Mouse (Mus musculus) c-Kit-positive CD71-negative TER-119-negative erythroid progenitor cells, embryonic 14.5 days (primary cell): ENCODE data around the gene Slc47a1.
"Not testable (repeated sequence)": the region's sequence is repeated elsewhere in the genome, so short reads cannot be mapped to it uniquely, and the experiment has no call there.

Experiments
- DNase-seq: peaks from one replicate; pipeline ENCODE4 v3.0.0-alpha.2; 2013; ENCODE audit warnings: low read depth

Slc47a1 gene

GRCm38 (mm10) chr11:61319233-61319922 lies 58.8 kb downstream of the Slc47a1 start:
- no peak for DNase-seq

DNA sequence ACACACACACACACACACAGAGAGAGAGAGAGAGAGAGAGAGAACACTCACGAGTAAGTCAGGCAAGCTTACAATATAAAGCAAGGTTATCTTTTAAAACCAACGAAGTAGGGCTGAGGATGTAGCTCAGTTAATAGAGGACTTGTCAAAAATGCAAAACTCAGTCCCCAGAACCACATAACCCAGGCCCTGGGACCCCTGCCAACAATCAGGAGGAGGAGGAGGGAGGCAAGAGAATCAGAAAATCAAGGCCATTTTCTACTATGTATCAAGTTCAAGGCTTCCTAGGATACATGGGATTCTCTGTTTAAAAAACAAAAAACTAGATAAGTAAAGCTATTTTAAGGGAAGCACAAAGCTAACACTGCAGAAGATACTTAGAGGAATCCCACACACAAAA lies 61.3 kb downstream of the Slc47a1 start:
- DNase-seq, result no peak

GRCm38 (mm10) chr11:61310321-61310720 lies 67.8 kb downstream of the Slc47a1 start:
- DNase-seq, result no peak

DNA sequence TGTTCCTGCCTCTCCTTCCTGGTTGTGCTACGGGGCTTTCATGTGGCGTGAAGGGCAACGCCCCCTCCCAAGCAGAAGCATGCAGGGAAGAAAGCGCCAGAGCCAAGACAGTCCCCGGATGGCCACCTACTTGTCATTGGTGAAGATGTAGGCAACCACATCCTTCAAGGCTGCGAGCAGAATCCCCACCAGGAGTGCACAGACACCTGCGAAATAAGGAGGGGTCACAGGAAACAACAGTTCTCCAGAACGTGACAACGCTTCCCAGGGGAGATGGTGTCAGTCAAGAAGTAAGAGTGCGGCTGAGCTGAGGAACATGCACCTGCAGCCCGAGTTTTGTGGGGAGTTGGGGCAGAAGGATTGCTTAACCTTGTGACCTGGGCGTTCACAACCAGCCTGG lies 68.3 kb downstream of the Slc47a1 start:
- DNase-seq, result no peak

GRCm38 (mm10) chr11:61307795-61308194 lies 70.3 kb downstream of the Slc47a1 start:
- no peak for DNase-seq

DNA sequence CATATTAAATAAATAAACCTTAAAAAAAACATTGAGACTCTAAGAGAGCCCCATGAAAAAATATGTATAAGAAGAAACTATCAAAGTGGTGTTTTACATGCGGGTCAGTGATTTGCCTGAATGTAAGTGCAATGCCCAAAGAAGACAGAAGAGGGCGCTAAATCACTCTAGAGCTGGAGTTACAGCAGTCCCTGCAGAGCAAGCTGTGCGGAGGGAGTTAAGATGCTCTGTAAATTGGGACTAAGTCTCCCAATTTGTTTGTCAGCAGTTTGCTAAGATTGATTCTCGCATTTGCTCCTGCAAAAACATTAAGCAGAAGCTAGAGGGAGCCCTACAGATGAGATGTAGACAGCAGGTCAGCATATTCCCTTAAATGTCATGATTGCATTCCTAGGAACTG lies 72.8 kb downstream of the Slc47a1 start:
- DNase-seq, result peak; percentile 41

DNA sequence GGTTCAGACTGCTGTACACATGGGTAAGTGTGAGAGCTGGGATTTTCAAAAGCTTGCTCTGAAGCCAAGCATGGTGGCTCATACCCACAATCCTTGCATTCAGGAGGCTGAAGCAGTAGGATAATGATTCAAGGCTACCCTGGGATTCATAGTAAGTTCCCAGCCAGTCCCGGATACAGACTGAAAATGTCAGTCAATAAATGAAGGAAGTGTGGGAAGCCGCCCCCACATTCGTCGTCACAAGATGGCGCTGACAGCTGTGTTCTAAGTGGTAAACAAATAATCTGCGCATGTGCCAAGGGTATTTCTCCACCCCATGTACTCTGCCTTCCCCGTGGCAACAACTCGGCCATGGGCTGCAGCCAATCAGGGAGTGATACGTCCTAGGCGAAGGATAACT lies 73.6 kb downstream of the Slc47a1 start:
- DNase-seq, result not testable (repeated sequence)

- no peak for DNase-seq
Observed at GRCm38 (mm10) chr11:61300716-61301392, 77.3 kb downstream of the Slc47a1 start.

GRCm38 (mm10) chr11:61300205-61300604 lies 77.9 kb downstream of the Slc47a1 start:
- DNase-seq, result no peak

DNA sequence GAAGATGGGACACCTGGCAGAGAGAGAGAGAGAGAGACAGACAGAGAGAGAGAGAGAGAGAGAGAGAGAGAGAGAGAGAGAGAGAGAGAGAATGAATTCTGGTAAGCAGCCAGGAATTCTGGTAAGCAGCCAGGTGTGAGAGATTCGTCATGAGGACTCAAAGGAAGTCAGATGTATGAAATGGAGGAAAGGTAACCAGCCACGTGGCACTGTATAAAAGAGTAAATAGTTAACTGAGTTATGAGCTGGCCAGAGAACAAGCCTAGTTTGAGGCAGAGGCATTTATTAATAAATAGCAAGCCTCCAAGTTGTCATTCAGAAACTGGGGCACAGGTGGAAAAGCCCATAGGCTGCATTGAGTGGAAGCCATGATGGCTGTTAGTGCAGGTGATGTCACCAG lies 80.2 kb downstream of the Slc47a1 start:
- no peak for DNase-seq

DNA sequence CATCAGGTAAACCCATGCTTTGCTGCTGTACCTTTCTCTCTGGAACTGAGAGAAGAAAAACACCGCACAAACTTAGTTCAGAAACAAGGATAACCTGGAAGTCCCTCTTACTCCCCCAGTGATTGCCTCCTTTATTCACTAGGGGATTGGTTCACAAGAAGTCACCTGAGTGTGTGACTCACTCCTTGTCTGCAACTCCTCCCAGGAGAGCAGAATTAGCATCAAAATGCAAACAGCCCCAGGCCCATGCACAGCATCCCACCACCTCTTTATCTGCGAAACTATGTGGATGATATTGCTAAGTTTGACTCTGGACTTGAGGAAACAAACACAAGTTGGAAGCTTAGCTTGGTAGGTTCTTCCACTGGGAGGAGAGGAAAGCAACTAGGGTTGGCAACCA lies 80.8 kb downstream of the Slc47a1 start:
- no peak for DNase-seq

DNA sequence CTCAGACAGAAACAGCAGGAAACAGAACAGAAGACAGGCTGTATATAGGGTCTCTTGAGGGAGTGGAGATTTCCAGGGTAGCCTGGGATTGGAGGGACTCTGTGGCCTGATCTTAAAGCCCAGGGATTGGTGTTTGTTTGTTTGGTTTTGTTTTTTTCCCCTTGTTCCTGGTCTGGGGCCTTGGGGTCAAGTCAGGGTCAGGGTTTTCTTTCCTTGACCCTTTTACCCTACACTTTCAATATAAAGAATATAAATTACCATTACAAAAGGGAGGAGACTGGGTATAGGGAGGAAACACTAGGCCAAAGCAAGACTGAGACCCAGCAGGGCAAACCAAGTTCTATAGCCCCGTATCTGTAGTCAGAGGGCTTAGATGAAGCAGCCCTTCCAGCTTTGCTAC lies 81.6 kb downstream of the Slc47a1 start:
- no peak for DNase-seq

- no peak for DNase-seq
Observed at GRCm38 (mm10) chr11:61295556-61295955, 82.6 kb downstream of the Slc47a1 start.

GRCm38 (mm10) chr11:61294431-61294830 lies 83.7 kb downstream of the Slc47a1 start:
- no peak for DNase-seq
